Mouse (Mus musculus): ENCODE data around the gene Csrnp2.
"Not testable (repeated sequence)": the region's sequence is repeated elsewhere in the genome, so short reads cannot be mapped to it uniquely, and the experiment has no call there.

The Csrnp2 gene

GRCm38 (mm10) chr15:100495102-100495501 is at the start of gene Csrnp2:
Gene Csrnp2 (minus strand): TSS chr15:100495488.
- DNase-seq (ENCODE audit: low read depth, low spot score) = peak; percentile 96

DNA sequence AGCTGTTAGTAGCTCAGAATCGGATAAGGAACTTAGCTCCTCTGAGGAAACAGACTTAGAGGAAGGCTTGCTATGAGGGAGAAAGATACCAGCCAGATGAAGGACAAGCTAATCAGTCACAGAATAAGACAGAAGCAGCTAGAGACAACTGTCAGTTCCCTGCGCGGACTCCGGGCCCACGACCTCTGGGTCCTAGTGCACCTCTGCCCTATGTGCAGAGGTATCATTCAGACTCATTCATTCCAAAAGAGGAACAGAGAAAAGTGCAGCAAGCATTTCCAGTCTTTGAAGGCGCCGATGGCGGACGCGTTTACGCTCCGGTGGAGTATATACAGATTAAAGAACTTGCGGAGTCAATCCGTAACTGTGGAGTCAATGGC is 48.4 kb upstream of the Csrnp2 start:
- not testable (repeated sequence) for DNase-seq (ENCODE audit: low read depth, low spot score)

GRCm38 (mm10) chr15:100542876-100543650 is 47.8 kb upstream of the Csrnp2 start:
- DNase-seq (ENCODE audit: low read depth, low spot score) = not testable (repeated sequence)

DNA sequence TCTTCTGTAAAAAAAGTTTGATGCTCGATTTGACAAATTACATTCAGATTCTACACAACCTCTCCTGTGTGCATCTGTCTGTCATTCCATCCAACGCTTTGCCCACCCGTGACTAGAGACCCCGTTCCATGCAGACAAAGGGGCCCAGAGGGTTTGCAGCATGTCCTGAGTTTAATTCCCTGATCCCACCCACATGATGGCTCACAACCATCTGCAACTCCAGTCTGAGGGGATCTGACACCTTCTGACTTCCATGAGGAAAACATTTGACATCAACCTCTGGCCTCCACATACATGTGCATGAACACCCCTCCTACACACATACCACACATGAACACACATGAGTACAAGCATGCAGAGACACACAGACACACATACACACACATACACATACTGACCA is 46.1 kb upstream of the Csrnp2 start:
- no peak for DNase-seq (ENCODE audit: low read depth, low spot score)

- not testable (repeated sequence) for DNase-seq (ENCODE audit: low read depth, low spot score)
These were observed 45.7 kb upstream of the Csrnp2 start for GRCm38 (mm10) chr15:100541001-100541400.

DNA sequence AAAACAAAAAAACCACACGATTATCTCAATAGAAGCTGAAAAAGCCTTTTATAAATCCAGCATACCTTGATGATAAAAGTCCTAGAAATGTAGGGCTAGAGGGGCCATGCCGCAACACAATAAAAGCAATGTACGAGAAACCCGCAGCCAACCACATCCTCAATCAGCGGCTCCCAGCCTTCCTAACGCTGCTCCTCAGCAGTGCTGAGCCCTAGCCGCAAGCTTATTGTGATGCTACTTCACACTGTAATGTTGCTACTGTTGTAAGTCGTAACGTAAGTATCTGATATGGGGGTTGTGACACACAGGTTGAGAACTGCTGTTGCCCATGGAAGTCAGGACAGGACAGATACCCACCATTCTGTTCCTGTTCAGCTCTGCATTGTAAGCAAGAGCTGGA is 44.1 kb upstream of the Csrnp2 start:
- no peak for DNase-seq (ENCODE audit: low read depth, low spot score)

DNA sequence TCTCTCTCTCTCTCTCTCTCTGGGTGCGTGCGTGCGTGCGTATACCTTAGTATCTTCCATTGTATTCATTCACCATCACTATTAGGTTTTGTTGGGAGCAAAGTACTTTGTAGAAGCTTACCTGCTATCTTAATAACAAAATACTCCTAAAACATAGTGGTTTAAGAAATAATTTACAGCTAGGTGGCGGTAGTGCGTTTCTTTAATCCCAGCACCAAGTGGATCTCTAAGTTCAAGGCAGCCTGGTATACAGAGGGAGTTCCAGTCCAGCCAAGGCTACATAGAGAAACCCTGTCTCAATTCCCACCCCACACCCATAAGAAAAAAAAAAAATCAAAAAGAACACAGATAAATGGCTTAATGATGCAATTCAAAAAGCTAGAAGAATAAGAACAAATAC is 42.6 kb upstream of the Csrnp2 start:
- peak; percentile 13 for DNase-seq (ENCODE audit: low read depth, low spot score)

GRCm38 (mm10) chr15:100527900-100528299 is 32.6 kb upstream of the Csrnp2 start:
- no peak for DNase-seq (ENCODE audit: low read depth, low spot score)

- DNase-seq (ENCODE audit: low read depth, low spot score) = no peak
These were observed 30.1 kb upstream of the Csrnp2 start for GRCm38 (mm10) chr15:100525405-100525804.

- no peak for DNase-seq (ENCODE audit: low read depth, low spot score)
These were observed 25.0 kb upstream of the Csrnp2 start for GRCm38 (mm10) chr15:100520306-100520705.

- no peak for DNase-seq (ENCODE audit: low read depth, low spot score)
These were observed 19.8 kb upstream of the Csrnp2 start for GRCm38 (mm10) chr15:100515121-100515520.

GRCm38 (mm10) chr15:100513387-100513786 is 18.1 kb upstream of the Csrnp2 start:
- no peak for DNase-seq (ENCODE audit: low read depth, low spot score)

GRCm38 (mm10) chr15:100510072-100510471 is 14.8 kb upstream of the Csrnp2 start:
- no peak for DNase-seq (ENCODE audit: low read depth, low spot score)

DNA sequence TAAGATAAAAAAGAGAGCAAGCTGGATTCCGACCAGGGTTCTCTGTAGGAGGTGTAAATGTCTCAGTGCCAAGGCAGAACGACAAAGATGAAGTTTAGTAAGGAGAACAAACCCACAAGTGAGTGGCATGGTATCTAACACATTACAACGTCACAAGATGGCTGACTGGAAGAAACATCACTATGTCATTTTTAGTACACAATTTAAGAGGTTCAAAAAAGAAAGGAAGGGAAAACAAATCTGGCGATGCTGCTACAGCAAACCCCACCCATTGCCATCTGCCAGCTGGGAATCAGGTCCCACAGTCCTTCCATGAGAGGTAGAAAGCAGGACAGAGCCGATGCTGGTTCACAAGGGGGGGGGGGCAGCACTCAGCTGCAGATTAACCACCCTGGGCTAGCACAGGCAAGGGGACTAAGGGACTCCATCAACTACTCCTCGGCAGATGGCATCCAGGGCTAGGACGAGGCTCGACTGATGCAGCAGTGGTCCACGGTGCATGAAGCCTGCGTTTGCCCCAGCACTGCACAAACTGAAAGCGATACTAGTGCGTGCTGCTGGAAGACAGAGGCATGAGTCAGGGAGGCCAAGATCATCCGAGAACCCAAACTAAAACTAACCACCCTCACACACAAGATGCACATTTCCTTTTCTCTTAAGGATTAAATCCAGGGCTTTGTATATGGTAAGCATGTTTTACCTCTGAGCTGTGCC is 13.3 kb upstream of the Csrnp2 start:
- no peak for DNase-seq (ENCODE audit: low read depth, low spot score)

- DNase-seq (ENCODE audit: low read depth, low spot score) = not testable (repeated sequence)
These were observed 4.2 kb upstream of the Csrnp2 start for GRCm38 (mm10) chr15:100499506-100499905.

DNA sequence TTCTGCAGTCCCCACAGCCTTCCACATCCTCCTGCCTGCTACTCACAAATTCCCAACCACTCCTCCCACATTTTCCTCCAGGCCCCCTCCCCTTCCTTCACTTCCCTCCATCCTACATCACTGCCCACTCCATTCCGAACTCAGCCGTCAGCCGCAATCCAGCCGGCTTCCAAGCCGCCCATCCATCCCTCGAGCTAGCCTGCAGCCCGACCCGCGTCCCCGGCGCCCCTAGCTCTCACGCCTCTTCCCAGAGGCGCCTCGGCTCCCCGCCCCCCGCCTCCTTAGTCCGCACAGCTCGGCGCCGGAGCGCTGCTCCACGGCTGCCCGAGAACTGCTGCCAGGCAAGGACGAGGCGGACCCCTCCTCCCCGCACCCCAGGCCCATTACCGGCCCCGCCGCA is 641 bp downstream of the Csrnp2 start:
- peak; percentile 71 for DNase-seq (ENCODE audit: low read depth, low spot score)

DNA sequence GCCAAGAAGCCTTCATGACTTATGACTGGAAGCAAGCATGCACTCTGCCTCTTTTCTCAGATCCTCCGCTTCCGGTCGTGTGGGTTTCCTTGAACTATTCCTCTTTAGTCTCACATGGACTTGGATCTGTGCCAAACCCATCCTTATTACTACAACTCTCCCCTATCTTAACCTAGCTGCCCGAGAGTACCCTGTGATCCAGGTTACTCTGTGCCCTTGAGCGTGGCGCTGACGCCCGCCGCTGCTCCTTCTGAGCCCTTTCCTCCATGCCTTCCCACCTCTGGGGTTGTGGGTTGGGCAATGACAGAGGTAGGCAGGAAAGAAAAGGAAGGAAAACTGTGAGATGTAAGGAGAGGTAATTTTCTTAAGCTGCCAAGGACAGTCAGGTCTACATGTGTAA is 3.3 kb downstream of the Csrnp2 start:
- no peak for DNase-seq (ENCODE audit: low read depth, low spot score)

DNA sequence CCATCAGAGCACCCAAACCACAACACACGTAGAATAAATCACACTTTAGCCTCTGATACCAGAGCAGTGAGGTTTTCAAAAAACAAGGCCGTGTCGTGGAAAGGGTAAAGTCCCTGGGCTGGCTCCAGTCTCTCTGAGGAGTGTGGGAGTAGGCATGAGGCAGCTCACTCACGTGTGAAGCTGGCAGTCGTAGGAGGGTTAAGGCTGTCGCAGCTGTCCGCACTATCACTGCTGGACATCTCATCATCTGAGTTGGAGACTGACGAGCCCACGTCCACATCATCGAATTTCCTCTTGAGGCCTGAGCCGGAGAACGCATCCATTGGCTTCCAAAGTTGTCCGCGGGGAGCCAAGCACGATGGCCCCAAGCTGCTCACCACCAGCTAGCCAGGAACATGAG is 6.0 kb downstream of the Csrnp2 start:
- no peak for DNase-seq (ENCODE audit: low read depth, low spot score)

DNA sequence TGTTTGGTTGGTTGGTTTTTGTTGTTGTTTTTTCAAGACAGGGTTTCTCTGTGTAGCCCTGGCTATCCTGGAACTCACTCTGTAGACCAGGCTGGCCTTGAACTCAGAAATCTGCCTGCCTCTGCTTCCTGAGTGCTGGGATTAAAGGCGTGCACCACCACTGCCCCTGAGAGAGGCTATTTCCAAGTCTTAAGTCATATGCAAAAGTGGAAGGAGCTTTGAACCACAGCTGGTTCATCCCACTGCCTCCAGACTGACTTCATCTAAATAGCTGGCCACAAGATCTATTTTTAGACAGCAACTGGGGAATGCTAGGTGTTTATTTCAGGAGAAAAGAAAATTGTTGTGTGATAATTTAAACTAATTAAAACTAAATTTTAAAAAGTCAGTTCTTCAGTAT is 7.0 kb downstream of the Csrnp2 start:
- DNase-seq (ENCODE audit: low read depth, low spot score) = not testable (repeated sequence)

DNA sequence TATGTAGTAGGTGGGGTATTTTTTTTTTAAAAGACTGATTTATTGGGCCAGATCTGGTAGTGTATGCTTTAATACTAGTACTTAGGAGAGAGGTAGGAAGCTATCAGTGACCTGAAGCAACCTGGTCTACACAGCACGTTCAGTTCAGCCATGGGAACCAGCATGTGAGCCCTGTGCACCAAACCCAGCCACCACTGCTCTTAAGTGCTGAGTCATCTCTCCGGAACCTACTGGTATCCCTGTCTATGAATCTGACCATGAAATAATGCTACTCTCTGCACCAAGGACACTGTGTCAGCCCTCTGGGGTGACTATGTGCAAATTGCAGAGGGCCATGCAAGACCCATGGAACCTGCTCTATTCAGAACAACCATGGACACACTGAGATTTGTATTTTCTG is 8.2 kb downstream of the Csrnp2 start:
- no peak for DNase-seq (ENCODE audit: low read depth, low spot score)

- DNase-seq (ENCODE audit: low read depth, low spot score) = peak; percentile 71
These were observed 8.8 kb downstream of the Csrnp2 start for GRCm38 (mm10) chr15:100486450-100486849.

DNA sequence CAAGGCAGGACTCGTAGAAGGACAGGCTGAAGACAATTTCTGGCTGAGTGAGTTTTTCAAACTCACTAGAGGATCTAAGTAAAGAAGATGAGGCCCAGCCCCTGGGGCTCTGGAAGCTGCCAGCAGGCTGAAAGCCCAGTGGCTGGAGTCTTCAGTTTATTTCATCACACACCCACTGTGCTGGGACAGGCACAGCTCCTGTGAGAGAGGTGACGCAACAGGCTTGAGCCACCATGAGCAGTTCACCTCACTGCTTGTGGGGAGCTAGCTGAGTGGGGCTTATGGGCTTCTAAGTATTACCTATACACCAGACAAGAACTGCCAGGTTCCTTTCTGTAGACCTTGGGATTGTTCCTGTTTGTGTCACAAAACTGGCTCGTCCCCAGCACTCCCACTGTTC is 9.7 kb downstream of the Csrnp2 start:
- DNase-seq (ENCODE audit: low read depth, low spot score) = no peak

DNA sequence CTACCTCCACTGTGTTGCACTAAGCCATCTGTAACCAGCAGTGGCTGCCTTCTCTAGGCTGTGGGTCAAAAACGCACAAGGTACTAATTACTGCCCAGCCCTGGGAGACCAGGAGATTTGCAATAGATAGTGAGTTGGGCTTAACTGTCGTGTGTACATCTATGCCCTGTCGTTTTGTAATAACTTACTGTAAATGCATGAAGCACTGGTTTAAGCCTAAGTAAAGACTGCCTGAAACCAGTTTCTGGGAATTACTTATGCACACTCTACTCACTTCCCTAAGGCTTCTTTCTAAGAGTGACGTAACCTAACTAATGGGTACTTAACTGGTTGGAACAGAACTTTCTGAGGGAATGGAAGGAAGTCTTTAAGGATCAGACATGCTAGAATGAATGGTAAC is 16.4 kb downstream of the Csrnp2 start:
- DNase-seq (ENCODE audit: low read depth, low spot score) = no peak

Data from mesoderm, embryonic 11.5 days (tissue).